Mouse (Mus musculus) heart, postnatal 14 days (tissue): Measurements from ENCODE around the gene Samd4b. TPM values are rescaled to one million over a fixed set of nuclear protein-coding genes. Genes with fewer than 3 reads are reported as not detected.

Source experiments
- DNase-seq, 2 experiments: peaks; one replicate each; pipeline ENCODE4 v3.0.0; 2021 to 2022
- intact Hi-C: fragments of 180-260 bp; cut with DNase I; formaldehyde crosslinking; loops from one replicate; pipeline ENCODE4 v1.15.1; 2025
- total RNA-seq, 2 experiments: library from RNA; stranded (reverse); gene quantifications; 2 replicates each; pipeline ENCODE4 v1.2.3; 2021

Gene Samd4b
- total RNA-seq, 2 experiments from 2014 or later: 32.1 to 32.4 TPM

DNA sequence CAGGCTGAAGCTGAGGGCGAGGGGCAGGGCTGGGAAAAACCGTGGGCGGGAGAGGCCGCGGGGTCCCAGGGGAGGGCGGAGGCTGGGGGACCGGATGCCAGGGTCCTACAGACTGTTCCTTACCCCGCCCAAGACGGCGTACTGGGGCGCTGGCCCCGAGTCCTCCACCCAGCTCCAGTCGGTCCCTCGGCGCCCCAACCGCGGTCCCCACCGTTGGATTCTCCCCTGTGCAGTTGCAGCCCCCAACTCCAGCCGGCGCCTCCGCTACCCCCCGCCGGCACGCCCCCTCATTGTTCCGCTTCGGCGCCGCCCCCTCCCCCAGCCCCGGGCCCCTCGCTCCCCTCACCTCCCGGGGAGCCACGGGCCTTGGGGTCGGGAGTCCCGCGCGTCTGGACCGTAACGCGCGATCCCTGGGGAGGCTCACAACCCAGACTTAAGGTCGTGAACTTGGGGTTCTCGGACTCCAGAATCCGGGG is 226.4 kb downstream of the Samd4b start:
- intact Hi-C loops: no loop called here
- DNase-seq: peak; percentile 84 to 86

DNA sequence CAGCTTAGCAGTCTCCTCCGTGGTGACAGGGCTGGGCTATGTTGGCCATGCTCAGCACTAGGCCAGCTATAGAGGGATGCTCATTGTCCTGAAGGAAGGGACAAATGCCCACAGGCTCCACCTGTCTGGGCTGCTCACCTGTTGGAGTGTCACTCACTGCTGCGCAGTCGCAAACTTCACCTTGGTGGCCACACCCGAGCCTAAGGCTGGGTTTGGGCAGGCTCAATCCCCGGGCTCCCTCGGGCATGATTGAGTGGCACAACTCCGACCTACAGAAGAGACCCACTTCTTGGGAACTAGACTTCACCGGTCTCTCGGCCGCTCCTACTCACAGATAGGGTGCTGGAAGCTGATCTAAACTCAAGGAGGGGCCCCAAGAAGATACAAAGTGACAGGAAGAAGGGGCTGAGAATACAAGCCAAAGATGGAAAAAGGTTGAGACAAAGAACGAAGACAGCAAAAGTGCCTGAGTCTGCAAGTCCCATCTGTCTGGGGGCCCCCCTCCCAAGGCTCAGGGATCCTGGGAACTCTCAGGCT is 226.9 kb downstream of the Samd4b start:
- no peak for DNase-seq
- intact Hi-C loops: no loop called here

GRCm38 (mm10) chr7:28370051-28370450 is 227.9 kb downstream of the Samd4b start:
- intact Hi-C loops: no loop called here

DNA sequence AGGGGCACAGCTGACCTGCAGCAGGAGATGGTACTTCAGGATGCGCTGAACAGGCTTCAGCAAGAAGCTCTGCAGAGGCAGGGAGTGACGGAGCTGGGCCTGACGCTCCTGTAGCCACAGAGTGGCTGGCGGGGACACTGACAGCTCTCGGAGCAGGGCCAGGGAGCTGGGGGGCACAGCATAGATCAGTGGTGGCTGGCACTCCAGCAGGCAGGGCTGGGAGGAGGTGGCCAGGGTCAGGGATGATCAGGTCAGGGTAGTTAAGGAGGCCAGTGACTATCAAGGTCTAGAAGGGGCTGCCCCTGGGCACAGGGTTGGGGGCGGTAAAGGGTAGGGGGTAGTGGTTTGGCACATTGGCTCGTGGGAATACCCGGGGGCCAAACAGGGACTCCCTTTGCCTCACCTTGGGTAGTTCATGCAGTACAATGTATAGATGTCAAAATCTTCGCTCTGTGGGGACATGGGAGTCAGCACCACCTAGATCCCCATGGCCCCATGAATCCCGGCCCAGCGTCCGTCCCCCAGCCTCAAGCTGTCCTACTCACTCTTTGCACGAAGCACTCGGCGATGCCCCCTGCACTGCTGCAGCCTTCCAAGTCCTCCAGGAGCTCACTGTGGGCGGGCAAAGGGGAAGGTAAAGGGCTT is 229.5 kb downstream of the Samd4b start:
- intact Hi-C loops: no loop called here
- no peak for DNase-seq

More at GRCm38 (mm10) chr7:28370051-28370450, 227.9 kb downstream of the Samd4b start:
- no peak for DNase-seq

- no peak for DNase-seq
- intact Hi-C loops: loop anchor here (2.0 kb wide), 1 partner anchor 15 kb away; no protein-coding TSS in a partner anchor
Observed at GRCm38 (mm10) chr7:28367663-28368275, 230.2 kb downstream of the Samd4b start.

- intact Hi-C loops: no loop called here
- no peak for DNase-seq
Observed at GRCm38 (mm10) chr7:28362441-28363060, 235.4 kb downstream of the Samd4b start.

- intact Hi-C loops: no loop called here
- no peak for DNase-seq
Observed at GRCm38 (mm10) chr7:28361647-28362341, 236.2 kb downstream of the Samd4b start.

DNA sequence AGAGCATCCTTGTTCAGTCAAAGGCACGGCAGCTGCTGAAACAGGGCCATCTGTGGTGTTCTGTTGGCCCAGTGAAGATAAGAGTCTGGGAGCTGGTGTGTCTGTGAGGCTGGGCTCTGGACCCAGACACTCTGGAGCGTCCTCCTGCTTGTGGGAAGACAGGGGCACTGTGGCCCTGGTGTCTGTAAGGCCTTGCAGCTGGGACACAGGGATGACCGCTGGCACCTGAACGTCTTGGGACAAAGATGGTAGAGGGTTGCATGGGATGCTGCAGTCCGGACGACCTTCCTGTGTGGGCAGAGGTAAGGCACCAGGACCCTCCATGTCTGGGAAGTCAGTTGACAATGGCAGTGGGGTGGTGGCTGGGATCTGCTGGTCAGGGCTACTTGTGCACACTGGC is 237.7 kb downstream of the Samd4b start:
- no peak for DNase-seq
- intact Hi-C loops: no loop called here

DNA sequence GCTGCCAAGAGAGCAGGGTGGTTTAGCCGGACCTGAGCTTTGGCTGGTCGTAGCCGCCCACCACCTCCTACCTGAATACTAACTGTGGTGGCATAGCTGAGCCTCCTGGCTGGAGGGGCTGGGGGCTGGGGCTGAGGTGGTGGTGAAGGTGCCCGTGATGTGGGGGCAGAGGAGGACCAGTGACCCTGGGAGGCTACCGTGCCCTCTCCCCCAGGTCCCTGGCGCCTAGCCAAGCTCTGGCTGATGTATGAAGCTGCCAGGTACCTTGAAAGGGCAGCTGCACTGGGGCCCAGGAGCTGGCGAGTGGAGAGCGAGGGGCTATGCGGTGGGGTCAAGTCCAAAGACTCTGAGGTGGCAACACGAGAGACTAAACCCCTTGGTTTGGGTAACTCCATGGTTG is 238.1 kb downstream of the Samd4b start:
- no peak for DNase-seq
- intact Hi-C loops: no loop called here

DNA sequence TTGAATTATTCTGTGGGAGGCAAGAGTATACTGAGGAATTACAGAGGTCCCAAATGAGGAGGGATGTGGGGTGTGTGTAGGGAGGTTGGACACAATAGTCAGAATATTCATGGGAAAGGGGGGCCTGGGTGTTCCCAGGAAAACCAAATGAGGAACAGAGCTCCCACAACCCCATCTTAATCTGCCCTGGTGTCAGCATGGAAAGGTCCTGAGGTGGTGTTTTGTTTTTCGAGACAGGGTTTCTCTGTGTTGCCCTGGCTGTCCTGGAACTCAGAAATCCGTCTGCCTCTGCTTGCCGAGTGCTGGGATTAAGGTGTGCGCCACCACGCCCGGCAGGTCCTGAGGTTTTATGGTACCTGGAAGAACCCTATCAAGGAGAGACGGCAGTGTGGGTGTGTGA is 239.5 kb downstream of the Samd4b start:
- no peak for DNase-seq
- intact Hi-C loops: no loop called here

DNA sequence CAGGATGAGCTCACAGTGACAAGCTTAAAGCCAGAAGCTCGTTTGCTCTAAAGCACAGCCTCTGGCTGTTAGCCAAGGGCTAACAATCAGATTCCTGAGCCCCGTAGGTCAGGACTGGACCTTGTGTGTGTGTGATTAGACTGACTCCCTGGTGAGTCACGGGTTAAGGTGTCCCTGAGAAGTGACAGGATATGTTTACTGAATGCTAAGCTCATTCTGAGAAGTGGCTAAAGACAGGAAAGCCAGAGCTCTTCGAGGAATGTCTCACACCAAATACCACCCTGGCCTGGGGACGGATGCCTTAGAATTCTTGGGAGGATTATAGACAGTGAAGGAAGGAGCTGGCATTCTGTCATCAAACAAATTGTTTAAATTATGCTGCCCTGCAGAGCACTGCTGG is 240.0 kb downstream of the Samd4b start:
- DNase-seq: no peak
- intact Hi-C loops: no loop called here

DNA sequence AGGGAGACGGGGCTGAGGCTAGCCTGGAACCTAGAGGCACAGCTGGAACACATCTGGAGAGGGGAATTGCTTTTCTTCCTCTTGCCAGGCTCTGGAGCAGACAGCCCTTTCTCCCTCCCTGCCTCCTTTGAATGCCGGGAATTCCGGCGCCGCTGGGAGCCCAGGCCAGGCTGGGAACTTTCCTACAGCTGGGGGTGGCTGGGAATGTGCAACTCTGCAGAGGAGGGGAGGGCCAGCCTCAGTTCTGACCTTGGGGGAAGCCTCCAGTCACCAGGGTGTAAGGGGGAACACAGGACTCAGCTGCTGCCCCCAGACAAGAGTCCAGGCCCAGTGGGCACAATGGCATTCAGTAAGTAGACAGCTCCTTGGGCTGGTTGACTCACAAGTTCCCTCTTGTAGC is 241.0 kb downstream of the Samd4b start:
- DNase-seq: peak; percentile 72 to 76
- intact Hi-C loops: no loop called here

DNA sequence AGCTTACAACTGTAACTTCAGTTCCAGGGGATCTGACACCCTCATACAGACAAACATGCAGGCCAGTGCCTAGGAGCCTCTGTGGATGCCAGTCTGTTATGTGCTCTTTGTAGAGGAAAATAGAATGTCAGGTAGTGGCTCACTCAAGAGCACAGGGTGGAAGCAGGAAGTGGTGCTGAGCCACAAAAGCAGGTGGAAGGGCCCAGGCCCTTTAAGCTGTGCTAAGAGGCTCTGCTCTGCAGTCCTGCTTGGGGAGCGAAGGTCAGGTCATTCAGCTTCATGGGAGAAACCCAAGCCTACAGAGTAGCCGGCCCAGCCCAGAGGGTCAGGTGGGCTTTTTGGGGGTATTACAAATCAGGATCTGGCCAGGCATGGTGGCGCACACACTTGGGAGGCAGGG is 242.7 kb downstream of the Samd4b start:
- intact Hi-C loops: no loop called here
- DNase-seq: no peak

GRCm38 (mm10) chr7:28354596-28354995 is 243.3 kb downstream of the Samd4b start:
- intact Hi-C loops: no loop called here
- no peak for DNase-seq

DNA sequence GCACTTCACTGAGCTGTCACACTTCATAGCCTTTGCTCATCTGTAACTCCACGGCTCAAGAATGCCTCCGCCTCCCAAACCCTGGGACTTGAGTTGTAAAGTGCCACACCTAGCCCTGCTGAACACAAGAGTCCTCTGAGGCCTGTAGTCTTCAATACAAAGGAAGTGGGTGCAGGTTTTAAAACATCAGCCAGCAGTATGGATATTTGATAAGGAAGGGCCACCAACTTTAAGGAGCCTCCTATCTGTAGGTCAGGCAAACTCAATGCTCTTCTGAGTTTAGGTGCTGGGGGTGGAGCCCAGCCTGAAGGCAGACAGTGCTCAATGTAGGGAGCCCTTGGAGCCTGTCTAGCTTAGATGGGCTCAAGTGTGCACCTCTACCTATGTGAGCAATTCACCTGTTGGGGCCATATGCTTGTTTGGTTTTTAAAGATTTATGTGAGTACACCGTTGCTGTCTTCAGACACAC is 243.8 kb downstream of the Samd4b start:
- no peak for DNase-seq
- intact Hi-C loops: no loop called here

DNA sequence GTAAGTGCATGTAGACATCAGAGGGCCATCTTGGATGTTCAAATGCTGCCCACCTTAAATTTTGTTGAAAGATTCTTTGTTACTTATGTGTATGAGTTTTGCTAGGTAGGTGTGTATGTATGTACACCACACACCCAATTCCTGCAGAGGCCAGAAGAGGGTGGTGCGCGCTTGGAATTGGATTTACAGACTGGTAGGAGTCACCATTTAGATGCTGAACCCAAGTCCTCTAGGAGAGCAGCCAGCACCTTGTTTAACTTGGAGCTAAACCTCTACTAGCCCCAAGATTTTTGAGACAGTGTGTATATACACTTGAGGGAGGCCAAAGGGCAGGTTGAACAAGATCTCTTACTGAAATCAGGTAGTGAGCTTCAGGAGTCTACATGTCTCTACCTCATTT is 244.7 kb downstream of the Samd4b start:
- no peak for DNase-seq
- intact Hi-C loops: loop anchor here (2.0 kb wide), 1 partner anchor 14 kb away; no protein-coding TSS in a partner anchor

DNA sequence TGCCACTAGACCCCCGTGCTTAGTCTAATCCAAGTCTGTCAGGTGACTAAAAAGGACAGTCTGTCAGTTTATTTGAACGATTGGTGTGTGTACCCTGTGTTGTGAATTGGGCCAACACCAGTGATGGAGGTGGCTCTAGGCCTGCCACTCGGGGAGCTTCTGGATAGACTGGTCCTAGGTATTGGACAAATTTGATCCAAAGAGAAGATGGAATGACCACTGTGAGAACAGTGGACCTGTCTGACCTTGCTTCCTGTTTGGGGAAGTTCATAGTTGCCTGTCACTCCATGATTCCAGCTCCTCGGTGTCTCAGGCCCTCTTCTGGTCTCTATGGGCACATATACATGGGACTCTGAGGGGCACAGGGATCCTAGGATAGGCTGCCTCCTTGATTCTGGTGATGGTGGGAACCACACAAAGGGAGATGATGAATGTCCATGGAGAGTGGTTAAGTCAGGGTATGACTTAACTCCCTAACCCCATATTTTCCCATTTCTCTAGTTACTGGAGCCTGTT is 246.2 kb downstream of the Samd4b start:
- intact Hi-C loops: loop anchor here (2.0 kb wide), 1 partner anchor 15 kb away; no protein-coding TSS in a partner anchor
- DNase-seq: no peak

DNA sequence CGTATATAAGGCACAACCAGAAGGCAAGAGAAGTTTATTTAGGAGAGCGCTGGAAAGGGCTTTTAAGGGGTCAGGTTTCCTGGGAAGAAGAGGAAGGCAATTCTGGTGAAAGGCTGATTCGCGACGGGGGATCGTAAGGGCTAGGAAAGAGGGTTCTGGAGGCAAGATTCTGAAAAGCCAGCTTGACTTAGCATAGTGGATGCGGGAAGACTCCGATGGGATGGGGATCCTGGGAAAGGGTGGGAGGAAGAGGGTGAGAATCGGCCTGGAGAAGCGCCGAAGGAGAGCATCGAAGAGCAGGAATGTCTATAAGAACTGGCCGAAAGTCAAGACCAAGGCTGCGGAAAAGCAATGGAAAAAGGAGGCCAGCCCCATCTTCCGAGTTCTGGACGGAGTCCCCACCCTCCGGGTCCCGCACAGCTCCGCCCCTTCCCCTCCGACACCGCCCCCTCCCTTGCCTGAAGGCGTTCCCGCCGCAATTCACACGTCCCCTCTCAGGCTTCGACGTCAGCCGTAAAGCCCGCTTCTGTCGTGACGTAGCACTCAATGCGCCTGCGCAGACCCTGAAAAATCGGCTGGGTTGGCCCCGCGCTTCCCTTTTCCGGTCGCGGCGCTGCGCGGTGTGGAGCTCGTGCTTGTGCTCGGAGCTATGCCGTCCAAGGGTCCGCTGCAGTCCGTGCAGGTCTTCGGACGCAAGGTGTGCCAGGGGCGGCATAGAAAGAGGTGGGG is 247.6 kb downstream of the Samd4b start, which contains the start of gene Rps16:
Rps16 (plus strand) TSS at position 498 of the 729 bp plus-strand sequence.
- intact Hi-C loops: no loop called here
- peak; percentile 99 for DNase-seq
